Mouse (Mus musculus): Measurements from ENCODE around the gene Zg16. TPM values are rescaled to one million over a fixed set of nuclear protein-coding genes. Genes with fewer than 3 reads are reported as not detected.

Zg16 gene
- total and polyA plus RNA-seq, 2 experiments from 2014 or later = not detected

GRCm38 (mm10) chr7:127008239-127009019 is 78.7 kb downstream of the Zg16 start:
- Histone ChIP-seq H3K4me3 (ENCODE audit: low read depth, low read length) (no peak overlapping the region), H3K4me2 (ENCODE audit: low read depth, low read length) (no peak overlapping the region), H3K4me1 (ENCODE audit: control insufficient read depth, insufficient read depth) (peaks cover 21% of the 10 kb centered on the region), H3K9ac (replicated peaks; ENCODE audit: low read depth, low read length) (peak overlapping the region; percentile 51), H3K9me3 (replicated peaks; ENCODE audit: control insufficient read depth, low read length) (no peaks in the 10 kb centered on the region), H3K27ac (ENCODE audit: low read depth) (peak overlapping the region; percentile 85), H3K27me3 (ENCODE audit: control insufficient read depth, insufficient read depth, low read length) (no peaks in the 10 kb centered on the region), H3K36me3 (replicated peaks; ENCODE audit: control insufficient read depth, insufficient read depth, low read length) (0 out of 2 replicates have a peak, but pooled peaks cover 6% of the 10 kb centered on the region)
- ATAC-seq (ENCODE audit: insufficient read depth, low read depth) (peak; percentile 83), DNase-seq (ENCODE audit: low spot score) (peak; percentile 73)
- TF ChIP-seq EP300 (IDR thresholded peaks at IDR 0.05; ENCODE audit: low read depth) (no peak), CTCF (IDR thresholded peaks at IDR 0.05; ENCODE audit: low read depth) (no peak)
- 30% methylated on average over 9 of the region's 9 CpGs for WGBS

DNA sequence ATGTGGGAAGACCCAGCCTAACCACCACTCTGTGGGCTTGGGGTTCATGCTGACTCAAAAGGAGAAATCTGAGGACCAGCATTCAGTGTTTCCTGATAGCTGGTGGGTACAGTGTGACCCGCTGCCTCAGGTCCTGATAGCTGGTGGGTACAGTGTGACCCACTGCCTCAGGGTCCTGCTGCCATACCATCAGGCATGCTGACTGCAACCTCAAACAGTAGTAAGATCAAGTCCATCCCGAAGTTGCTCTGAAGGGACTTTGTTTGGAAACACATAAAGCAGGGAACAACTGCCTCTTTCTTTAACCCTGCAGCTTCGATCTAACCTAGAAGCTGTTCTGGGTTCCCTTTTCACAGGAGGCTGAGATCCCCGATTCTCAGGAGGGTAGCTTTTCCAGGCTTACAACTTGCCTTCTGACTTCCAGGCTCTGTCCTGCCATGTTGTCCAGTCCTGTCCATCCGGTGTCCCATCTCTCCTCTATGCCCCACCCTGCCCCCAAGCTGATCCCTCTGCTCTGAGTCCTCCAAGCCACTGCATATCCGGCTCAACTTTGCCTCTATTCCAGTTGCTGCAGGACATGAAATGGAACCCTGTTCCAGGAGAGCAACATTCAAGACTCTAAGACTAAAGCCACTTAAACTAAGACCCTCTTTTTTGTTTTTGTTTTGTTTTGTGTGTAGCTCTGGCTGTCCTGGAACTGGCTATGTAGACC is 79.7 kb downstream of the Zg16 start:
- no peaks in the 10 kb centered on the region for H3K9me3 ChIP-seq (replicated peaks; ENCODE audit: control insufficient read depth, low read length)
- no peak for DNase-seq (ENCODE audit: low spot score)
- H3K4me3 ChIP-seq (ENCODE audit: low read depth, low read length) = no peak overlapping the region
- H3K27me3 ChIP-seq (ENCODE audit: control insufficient read depth, insufficient read depth, low read length) = no peaks in the 10 kb centered on the region
- H3K36me3 ChIP-seq (replicated peaks; ENCODE audit: control insufficient read depth, insufficient read depth, low read length) = 0 out of 2 replicates have a peak, but pooled peaks cover 3% of the 10 kb centered on the region
- peak overlapping the region; percentile 85 for H3K27ac ChIP-seq (ENCODE audit: low read depth)
- peaks cover 21% of the 10 kb centered on the region for H3K4me1 ChIP-seq (ENCODE audit: control insufficient read depth, insufficient read depth)
- TF ChIP-seq CTCF (IDR thresholded peaks at IDR 0.05; ENCODE audit: low read depth) (no peak), EP300 (IDR thresholded peaks at IDR 0.05; ENCODE audit: low read depth) (no peak)
- no peak overlapping the region for H3K4me2 ChIP-seq (ENCODE audit: low read depth, low read length)
- H3K9ac ChIP-seq (replicated peaks; ENCODE audit: low read depth, low read length) = no peak overlapping the region
- no peak for ATAC-seq (ENCODE audit: insufficient read depth, low read depth)
- WGBS = 86% methylated on average over 6 of the region's 6 CpGs

DNA sequence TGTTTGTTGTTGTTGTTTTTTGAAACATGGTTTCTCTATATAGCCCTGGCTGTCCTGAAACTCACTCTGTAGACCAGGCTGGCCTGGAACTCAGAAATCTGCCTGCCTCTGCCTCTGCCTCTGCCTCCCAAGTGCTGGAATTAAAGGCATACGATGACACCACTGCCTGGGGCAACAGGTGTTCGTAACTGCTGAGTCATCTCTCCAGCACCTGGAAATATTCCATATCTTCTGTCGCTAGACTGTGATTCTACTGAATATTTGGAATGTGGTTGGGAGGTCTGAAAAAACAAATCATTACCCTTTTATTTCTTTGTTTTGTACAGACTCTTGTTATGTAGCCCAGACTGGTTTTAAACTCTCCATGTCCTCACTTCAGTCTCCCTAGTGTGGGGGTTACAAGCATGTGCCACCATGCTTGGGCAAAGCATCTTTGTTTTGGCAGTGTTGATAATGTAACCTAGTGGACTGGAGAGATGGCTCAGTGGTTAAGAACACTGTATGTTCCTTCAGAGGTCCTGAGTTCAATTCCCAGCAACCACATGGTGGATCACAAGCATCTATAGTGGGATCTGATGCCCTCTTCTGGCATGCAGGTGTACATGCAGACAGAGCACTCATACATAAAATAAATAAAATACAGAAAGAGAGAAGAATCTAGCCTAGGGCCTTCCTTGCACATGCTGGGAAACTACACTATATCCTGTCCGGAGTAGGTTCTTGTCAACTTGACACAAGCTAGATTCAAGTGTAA is 82.8 kb downstream of the Zg16 start:
- H3K9ac ChIP-seq (replicated peaks; ENCODE audit: low read depth, low read length) = no peak overlapping the region
- no peaks in the 10 kb centered on the region for H3K27me3 ChIP-seq (ENCODE audit: control insufficient read depth, insufficient read depth, low read length)
- H3K27ac ChIP-seq (ENCODE audit: low read depth) = no peak overlapping the region
- TF ChIP-seq EP300 (IDR thresholded peaks at IDR 0.05; ENCODE audit: low read depth) = no peak
- TF ChIP-seq CTCF (IDR thresholded peaks at IDR 0.05; ENCODE audit: low read depth) = peak; percentile 4; the same call in 1 of the 2 replicates
- H3K9me3 ChIP-seq (replicated peaks; ENCODE audit: control insufficient read depth, low read length) = no peaks in the 10 kb centered on the region
- peaks cover 6% of the 10 kb centered on the region for H3K36me3 ChIP-seq (replicated peaks; ENCODE audit: control insufficient read depth, insufficient read depth, low read length)
- DNase-seq (ENCODE audit: low spot score) (no peak), ATAC-seq (ENCODE audit: insufficient read depth, low read depth) (no peak)
- no peak overlapping the region for H3K4me2 ChIP-seq (ENCODE audit: low read depth, low read length)
- H3K4me1 ChIP-seq (ENCODE audit: control insufficient read depth, insufficient read depth) = peaks cover 20% of the 10 kb centered on the region
- no peak overlapping the region for H3K4me3 ChIP-seq (ENCODE audit: low read depth, low read length)
- WGBS = 79% methylated on average over 4 of the region's 4 CpGs

- H3K9me3 ChIP-seq (replicated peaks; ENCODE audit: control insufficient read depth, low read length) = no peaks in the 10 kb centered on the region
- ATAC-seq (ENCODE audit: insufficient read depth, low read depth) (no peak), DNase-seq (ENCODE audit: low spot score) (no peak)
- H3K27ac ChIP-seq (ENCODE audit: low read depth) = no peak overlapping the region
- H3K4me1 ChIP-seq (ENCODE audit: control insufficient read depth, insufficient read depth) = peaks cover 14% of the 10 kb centered on the region; the same call in 1 of the 2 replicates
- 82% methylated on average over 5 of the region's 5 CpGs for WGBS
- H3K4me2 ChIP-seq (ENCODE audit: low read depth, low read length) = no peak overlapping the region
- no peaks in the 10 kb centered on the region for H3K27me3 ChIP-seq (ENCODE audit: control insufficient read depth, insufficient read depth, low read length)
- no peak overlapping the region for H3K4me3 ChIP-seq (ENCODE audit: low read depth, low read length)
- no peak overlapping the region for H3K9ac ChIP-seq (replicated peaks; ENCODE audit: low read depth, low read length)
- TF ChIP-seq EP300 (IDR thresholded peaks at IDR 0.05; ENCODE audit: low read depth) (no peak), CTCF (IDR thresholded peaks at IDR 0.05; ENCODE audit: low read depth) (no peak)
- H3K36me3 ChIP-seq (replicated peaks; ENCODE audit: control insufficient read depth, insufficient read depth, low read length) = peaks cover 6% of the 10 kb centered on the region
Observed at GRCm38 (mm10) chr7:127003620-127004019, 83.5 kb downstream of the Zg16 start.

Small RNA genes within 50 kb of the gene (microRNA-seq; reads per million reads assigned to microRNA genes)
- not detected for gene Gm44343

Other genes with a start within 250 kb of the Zg16 start
- 0.73 TPM in 1 of 2 replicates, not detected in the other for gene Doc2a, start 239.9 kb downstream of the Zg16 start, total RNA-seq (2014; rRNA removed; ENCODE audit: low replicate concordance)
- not detected in 2 replicates for gene Doc2a, start 239.9 kb downstream of the Zg16 start, polyA plus RNA-seq (2015; fragmentation: Nextera tagmentation; extraction: Ambion mirVana)
- 2.6 and 5.3 TPM in 2 replicates for gene Hirip3, start 225.4 kb downstream of the Zg16 start, total RNA-seq (2014; rRNA removed; ENCODE audit: low replicate concordance)
- 6.6 and 8.6 TPM in 2 replicates for gene Hirip3, start 225.4 kb downstream of the Zg16 start, polyA plus RNA-seq (2015; fragmentation: Nextera tagmentation; extraction: Ambion mirVana)
- gene Ino80e, start 225.0 kb downstream of the Zg16 start, total RNA-seq (2014; rRNA removed; ENCODE audit: low replicate concordance) = 16.6 and 29.5 TPM in 2 replicates
- 35.8 and 37.0 TPM in 2 replicates for gene Ino80e, start 225.0 kb downstream of the Zg16 start, polyA plus RNA-seq (2015; fragmentation: Nextera tagmentation; extraction: Ambion mirVana)
- gene Taok2, start 202.6 kb downstream of the Zg16 start, total RNA-seq (2014; rRNA removed; ENCODE audit: low replicate concordance) = 47.4 and 47.9 TPM in 2 replicates
- 17.9 and 20.9 TPM in 2 replicates for gene Taok2, start 202.6 kb downstream of the Zg16 start, polyA plus RNA-seq (2015; fragmentation: Nextera tagmentation; extraction: Ambion mirVana)
- 19.9 and 30.0 TPM in 2 replicates for gene Tmem219, start 164.4 kb downstream of the Zg16 start, total RNA-seq (2014; rRNA removed; ENCODE audit: low replicate concordance)
- gene Tmem219, start 164.4 kb downstream of the Zg16 start, polyA plus RNA-seq (2015; fragmentation: Nextera tagmentation; extraction: Ambion mirVana) = 19.9 and 20.5 TPM in 2 replicates
- gene Kctd13, start 158.4 kb downstream of the Zg16 start, total RNA-seq (2014; rRNA removed; ENCODE audit: low replicate concordance) = 6.8 and 8.2 TPM in 2 replicates
- 11.2 TPM in 2 replicates for gene Kctd13, start 158.4 kb downstream of the Zg16 start, polyA plus RNA-seq (2015; fragmentation: Nextera tagmentation; extraction: Ambion mirVana)
- gene Asphd1, start 137.7 kb downstream of the Zg16 start, total RNA-seq (2014; rRNA removed; ENCODE audit: low replicate concordance) = 0.23 TPM in 1 of 2 replicates, not detected in the other
- gene Asphd1, start 137.7 kb downstream of the Zg16 start, polyA plus RNA-seq (2015; fragmentation: Nextera tagmentation; extraction: Ambion mirVana) = not detected in 2 replicates
- 8.7 and 14.2 TPM in 2 replicates for gene Sez6l2, start 136.8 kb downstream of the Zg16 start, total RNA-seq (2014; rRNA removed; ENCODE audit: low replicate concordance)
- 1.5 and 1.7 TPM in 2 replicates for gene Sez6l2, start 136.8 kb downstream of the Zg16 start, polyA plus RNA-seq (2015; fragmentation: Nextera tagmentation; extraction: Ambion mirVana)
- 135 and 150 TPM in 2 replicates for gene Cdipt, start 111.4 kb downstream of the Zg16 start, total RNA-seq (2014; rRNA removed; ENCODE audit: low replicate concordance)
- 64.0 and 67.5 TPM in 2 replicates for gene Cdipt, start 111.4 kb downstream of the Zg16 start, polyA plus RNA-seq (2015; fragmentation: Nextera tagmentation; extraction: Ambion mirVana)
- gene Cdiptos, start 111.2 kb downstream of the Zg16 start, total RNA-seq (2014; rRNA removed; ENCODE audit: low replicate concordance) = 1.8 TPM in 1 of 2 replicates, not detected in the other
- gene Cdiptos, start 111.2 kb downstream of the Zg16 start, polyA plus RNA-seq (2015; fragmentation: Nextera tagmentation; extraction: Ambion mirVana) = 1.2 and 1.5 TPM in 2 replicates
- gene Mvp, start 72.7 kb downstream of the Zg16 start, total RNA-seq (2014; rRNA removed; ENCODE audit: low replicate concordance) = 24.2 and 32.5 TPM in 2 replicates
- 16.1 and 17.4 TPM in 2 replicates for gene Mvp, start 72.7 kb downstream of the Zg16 start, polyA plus RNA-seq (2015; fragmentation: Nextera tagmentation; extraction: Ambion mirVana)
- gene Pagr1b, start 70.8 kb downstream of the Zg16 start, total RNA-seq (2014; rRNA removed; ENCODE audit: low replicate concordance) = not detected in 2 replicates
- not detected in 2 replicates for gene Pagr1b, start 70.8 kb downstream of the Zg16 start, polyA plus RNA-seq (2015; fragmentation: Nextera tagmentation; extraction: Ambion mirVana)
- gene Pagr1a, start 70.0 kb downstream of the Zg16 start, total RNA-seq (2014; rRNA removed; ENCODE audit: low replicate concordance) = not detected in 2 replicates
- gene Pagr1a, start 70.0 kb downstream of the Zg16 start, polyA plus RNA-seq (2015; fragmentation: Nextera tagmentation; extraction: Ambion mirVana) = 21.7 and 44.8 TPM in 2 replicates
- 22.8 and 24.8 TPM in 2 replicates for gene Gm42742, start 66.2 kb downstream of the Zg16 start, total RNA-seq (2014; rRNA removed; ENCODE audit: low replicate concordance)
- gene Gm42742, start 66.2 kb downstream of the Zg16 start, polyA plus RNA-seq (2015; fragmentation: Nextera tagmentation; extraction: Ambion mirVana) = 5.7 and 44.5 TPM in 2 replicates
- not detected in 2 replicates for gene Prrt2, start 66.1 kb downstream of the Zg16 start, total RNA-seq (2014; rRNA removed; ENCODE audit: low replicate concordance)
- gene Prrt2, start 66.1 kb downstream of the Zg16 start, polyA plus RNA-seq (2015; fragmentation: Nextera tagmentation; extraction: Ambion mirVana) = 0.23 and 1.1 TPM in 2 replicates
- 89.0 and 89.3 TPM in 2 replicates for gene Maz, start 60.3 kb downstream of the Zg16 start, total RNA-seq (2014; rRNA removed; ENCODE audit: low replicate concordance)
- gene Maz, start 60.3 kb downstream of the Zg16 start, polyA plus RNA-seq (2015; fragmentation: Nextera tagmentation; extraction: Ambion mirVana) = 15.6 and 16.1 TPM in 2 replicates
- gene Kif22, start 44.9 kb downstream of the Zg16 start, total RNA-seq (2014; rRNA removed; ENCODE audit: low replicate concordance) = 20.9 and 43.1 TPM in 2 replicates
- 22.4 and 22.8 TPM in 2 replicates for gene Kif22, start 44.9 kb downstream of the Zg16 start, polyA plus RNA-seq (2015; fragmentation: Nextera tagmentation; extraction: Ambion mirVana)
- 0.50 and 5.4 TPM in 2 replicates for gene AI467606, start 4.0 kb upstream of the Zg16 start, total RNA-seq (2014; rRNA removed; ENCODE audit: low replicate concordance)
- 0.89 and 0.94 TPM in 2 replicates for gene AI467606, start 4.0 kb upstream of the Zg16 start, polyA plus RNA-seq (2015; fragmentation: Nextera tagmentation; extraction: Ambion mirVana)
- gene Qprt, start 34.9 kb upstream of the Zg16 start, total RNA-seq (2014; rRNA removed; ENCODE audit: low replicate concordance) = 0.42 and 2.3 TPM in 2 replicates
- gene Qprt, start 34.9 kb upstream of the Zg16 start, polyA plus RNA-seq (2015; fragmentation: Nextera tagmentation; extraction: Ambion mirVana) = 0.88 and 1.1 TPM in 2 replicates
- 0.19 and 1.3 TPM in 2 replicates for gene Spn, start 50.5 kb upstream of the Zg16 start, total RNA-seq (2014; rRNA removed; ENCODE audit: low replicate concordance)
- 0.10 and 0.18 TPM in 2 replicates for gene Spn, start 50.5 kb upstream of the Zg16 start, polyA plus RNA-seq (2015; fragmentation: Nextera tagmentation; extraction: Ambion mirVana)
- gene Cd2bp2, start 108.7 kb upstream of the Zg16 start, total RNA-seq (2014; rRNA removed; ENCODE audit: low replicate concordance) = 39.3 and 39.9 TPM in 2 replicates
- gene Cd2bp2, start 108.7 kb upstream of the Zg16 start, polyA plus RNA-seq (2015; fragmentation: Nextera tagmentation; extraction: Ambion mirVana) = 26.9 and 27.2 TPM in 2 replicates
- gene Tbc1d10b, start 121.1 kb upstream of the Zg16 start, total RNA-seq (2014; rRNA removed; ENCODE audit: low replicate concordance) = 30.2 and 45.3 TPM in 2 replicates
- 9.6 and 10.8 TPM in 2 replicates for gene Tbc1d10b, start 121.1 kb upstream of the Zg16 start, polyA plus RNA-seq (2015; fragmentation: Nextera tagmentation; extraction: Ambion mirVana)
- gene Mylpf, start 121.6 kb upstream of the Zg16 start, total RNA-seq (2014; rRNA removed; ENCODE audit: low replicate concordance) = 22.1 TPM in 1 of 2 replicates, not detected in the other
- gene Mylpf, start 121.6 kb upstream of the Zg16 start, polyA plus RNA-seq (2015; fragmentation: Nextera tagmentation; extraction: Ambion mirVana) = 3.2 and 5.4 TPM in 2 replicates
- gene Zfp553, start 145.7 kb upstream of the Zg16 start, total RNA-seq (2014; rRNA removed; ENCODE audit: low replicate concordance) = 11.8 and 18.5 TPM in 2 replicates
- gene Zfp553, start 145.7 kb upstream of the Zg16 start, polyA plus RNA-seq (2015; fragmentation: Nextera tagmentation; extraction: Ambion mirVana) = 10.9 and 11.2 TPM in 2 replicates
- gene Sept1, start 145.8 kb upstream of the Zg16 start, total RNA-seq (2014; rRNA removed; ENCODE audit: low replicate concordance) = 2.3 and 8.6 TPM in 2 replicates
- gene Sept1, start 145.8 kb upstream of the Zg16 start, polyA plus RNA-seq (2015; fragmentation: Nextera tagmentation; extraction: Ambion mirVana) = 18.7 and 19.4 TPM in 2 replicates
- gene Zfp771, start 156.9 kb upstream of the Zg16 start, total RNA-seq (2014; rRNA removed; ENCODE audit: low replicate concordance) = 38.5 and 43.6 TPM in 2 replicates
- 23.3 and 26.4 TPM in 2 replicates for gene Zfp771, start 156.9 kb upstream of the Zg16 start, polyA plus RNA-seq (2015; fragmentation: Nextera tagmentation; extraction: Ambion mirVana)
- gene Dctpp1, start 173.4 kb upstream of the Zg16 start, total RNA-seq (2014; rRNA removed; ENCODE audit: low replicate concordance) = 152 and 165 TPM in 2 replicates
- gene Dctpp1, start 173.4 kb upstream of the Zg16 start, polyA plus RNA-seq (2015; fragmentation: Nextera tagmentation; extraction: Ambion mirVana) = 94.2 and 97.1 TPM in 2 replicates
- 76.5 and 78.0 TPM in 2 replicates for gene Sephs2, start 186.7 kb upstream of the Zg16 start, total RNA-seq (2014; rRNA removed; ENCODE audit: low replicate concordance)
- gene Sephs2, start 186.7 kb upstream of the Zg16 start, polyA plus RNA-seq (2015; fragmentation: Nextera tagmentation; extraction: Ambion mirVana) = 51.8 and 55.7 TPM in 2 replicates
- 1.7 and 4.0 TPM in 2 replicates for gene Itgal, start 208.9 kb upstream of the Zg16 start, total RNA-seq (2014; rRNA removed; ENCODE audit: low replicate concordance)
- 0.96 and 1.1 TPM in 2 replicates for gene Itgal, start 208.9 kb upstream of the Zg16 start, polyA plus RNA-seq (2015; fragmentation: Nextera tagmentation; extraction: Ambion mirVana)

All from heart, postnatal 0 days (tissue).